Mouse (Mus musculus) stomach, embryonic 15.5 days (tissue): ENCODE data around the gene Pygl. TPM values are rescaled to one million over a fixed set of nuclear protein-coding genes. Genes with fewer than 3 reads are reported as not detected.
"Not testable (repeated sequence)": the region's sequence is repeated elsewhere in the genome, so short reads cannot be mapped to it uniquely, and the experiment has no call there.

Experiments used
- ATAC-seq: fragments of 200-750 bp; cut with Nextera tagmentation; 2 replicates; pipeline ENCODE4 v1.8.0; 2017; ENCODE audit warnings: low read depth, moderate number of reproducible peaks, moderate TSS enrichment; ENCODE audit not compliant: insufficient read depth, low FRiP score
- H3K27ac ChIP-seq: fragments of 300-500 bp; sonication (generic); 2 replicates; pipeline ENCODE4 v1.5.1; 2015; ENCODE audit warnings: mild to moderate bottlenecking, inconsistent platforms
- H3K27me3 ChIP-seq: fragments of 300-500 bp; sonication (generic); replicated peaks from 2 replicates; pipeline ENCODE4 v1.6.1; 2015; ENCODE audit warnings: inconsistent platforms
- H3K36me3 ChIP-seq: fragments of 300-500 bp; sonication (generic); 2 replicates; pipeline ENCODE4 v1.6.1; 2015; ENCODE audit warnings: inconsistent platforms
- H3K4me1 ChIP-seq: fragments of 300-500 bp; sonication (generic); 2 replicates; pipeline ENCODE4 v1.6.1; 2015; ENCODE audit warnings: inconsistent platforms
- H3K4me2 ChIP-seq: fragments of 300-500 bp; sonication (generic); 2 replicates; pipeline ENCODE4 v1.6.1; 2015; ENCODE audit warnings: mild to moderate bottlenecking, inconsistent platforms
- H3K4me3 ChIP-seq: fragments of 300-500 bp; sonication (generic); replicated peaks from 2 replicates; pipeline ENCODE4 v1.5.1; 2015; ENCODE audit warnings: inconsistent platforms
- H3K9ac ChIP-seq: fragments of 300-500 bp; sonication (generic); 2 replicates; pipeline ENCODE4 v1.6.1; 2015; ENCODE audit warnings: inconsistent platforms
- H3K9me3 ChIP-seq: fragments of 300-500 bp; sonication (generic); 2 replicates; pipeline ENCODE4 v1.6.1; 2016; ENCODE audit warnings: inconsistent platforms
- WGBS: fragments of 180-500 bp; shearing (Covaris S2); methylation state at CpG from one replicate; pipeline ENCODE4 v1.1.7; 2015; 5-methylcytosine and 5-hydroxymethylcytosine counted together
- polyA plus RNA-seq: library from polyadenylated mRNA; unstranded; fragments of >200 nt; fragmentation: Nextera tagmentation; extraction: Ambion mirVana; gene quantifications from 2 replicates; pipeline ENCODE4 v1.2.1, GENCODE M21; 2015

Gene Pygl
- polyA plus RNA-seq, 1 experiment from 2014 or later, result 39.3 TPM

- no peak overlapping the region for H3K9ac ChIP-seq
- H3K4me2 ChIP-seq, result peak overlapping the region; percentile 54
- 4% methylated on average over 12 of the region's 13 CpGs for WGBS
- no peak overlapping the region; the same call in 1 of the 2 replicates for H3K27ac ChIP-seq
- H3K4me1 ChIP-seq, result no peaks in the 10 kb centered on the region
- no peaks in the 10 kb centered on the region for H3K9me3 ChIP-seq
- H3K36me3 ChIP-seq, result no peaks in the 10 kb centered on the region
- peak; percentile 19; the same call in 1 of the 2 replicates for ATAC-seq
- peak overlapping the region; percentile 35 for H3K4me3 ChIP-seq
- no peaks in the 10 kb centered on the region for H3K27me3 ChIP-seq
These were observed 83.2 kb downstream of the Pygl start for GRCm38 (mm10) chr12:70147986-70148630.

GRCm38 (mm10) chr12:70145586-70145985, 85.7 kb downstream of the Pygl start:
- H3K9ac ChIP-seq, result no peak overlapping the region
- H3K9me3 ChIP-seq, result no peaks in the 10 kb centered on the region
- H3K4me1 ChIP-seq, result no peaks in the 10 kb centered on the region
- no peak overlapping the region for H3K4me2 ChIP-seq
- WGBS, result 84% methylated on average over 6 of the region's 6 CpGs
- H3K4me3 ChIP-seq, result no peak overlapping the region
- peak overlapping the region; percentile 89; the same call in 1 of the 2 replicates for H3K27ac ChIP-seq
- H3K36me3 ChIP-seq, result no peaks in the 10 kb centered on the region
- no peak for ATAC-seq
- H3K27me3 ChIP-seq, result no peaks in the 10 kb centered on the region

- Histone ChIP-seq H3K27me3 (no peaks in the 10 kb centered on the region), H3K27ac (peak overlapping the region; percentile 89), H3K4me1 (no peaks in the 10 kb centered on the region), H3K9me3 (no peaks in the 10 kb centered on the region), H3K4me3 (no peak overlapping the region), H3K36me3 (no peaks in the 10 kb centered on the region), H3K4me2 (peak overlapping the region; percentile 29; the same call in 1 of the 2 replicates), H3K9ac (no peak overlapping the region)
- ATAC-seq, result peak; percentile 29; the same call in 1 of the 2 replicates
- 37% methylated on average over 20 of the region's 20 CpGs for WGBS
These were observed 86.4 kb downstream of the Pygl start for GRCm38 (mm10) chr12:70144637-70145448.

GRCm38 (mm10) chr12:70144106-70144587, 87.1 kb downstream of the Pygl start:
- peak; percentile 72 for ATAC-seq
- not testable (repeated sequence) for H3K9ac ChIP-seq, H3K36me3 ChIP-seq, H3K27me3 ChIP-seq, H3K4me2 ChIP-seq, H3K4me1 ChIP-seq, H3K4me3 ChIP-seq, H3K9me3 ChIP-seq
- peak overlapping the region; percentile 89 for H3K27ac ChIP-seq
- WGBS, result 11% methylated on average over 3 of the region's 3 CpGs

GRCm38 (mm10) chr12:70140993-70141576, 90.2 kb downstream of the Pygl start:
- no peak for ATAC-seq
- Histone ChIP-seq H3K27me3 (no peaks in the 10 kb centered on the region), H3K9me3 (no peaks in the 10 kb centered on the region), H3K4me2 (no peak overlapping the region), H3K4me1 (peaks cover 2% of the 10 kb centered on the region; the same call in 1 of the 2 replicates), H3K27ac (no peak overlapping the region), H3K4me3 (no peak overlapping the region), H3K9ac (no peak overlapping the region), H3K36me3 (no peaks in the 10 kb centered on the region)
- 83% methylated on average over 5 of the region's 5 CpGs for WGBS

Other genes starting within 250 kb of the Pygl start
- 6.0 and 7.2 TPM in 2 replicates for gene Sav1, start 244.5 kb downstream of the Pygl start, polyA plus RNA-seq
- gene Nin, start 117.8 kb downstream of the Pygl start, polyA plus RNA-seq, result 11.0 and 11.6 TPM in 2 replicates
- not detected in 2 replicates for gene Abhd12b, start 77.3 kb downstream of the Pygl start, polyA plus RNA-seq
- gene Trim9, start 116.1 kb upstream of the Pygl start, polyA plus RNA-seq, result 1.4 and 1.8 TPM in 2 replicates
- gene Tmx1, start 221.6 kb upstream of the Pygl start, polyA plus RNA-seq, result 109 and 113 TPM in 2 replicates